Comparison of ENCODE assay signal across 8 mouse cellular contexts in genomic region chr1:66175041-66175665, GRCm38 (mm10). TPM values are rescaled to one million over a fixed set of nuclear protein-coding genes. Genes with fewer than 3 reads are reported as not detected.
DNase-seq lines count a peak whose midpoint lies in the region; ATAC-seq lines count a peak whose summit lies in the region.

Map2 (plus strand) TSS chr1:66175273.

- H3K9me3 ChIP-seq in erythroblast, embryonic 14.5 days (ENCODE audit: control insufficient read depth, low read length) = no peaks in the 10 kb centered on the region
- H3K9me3 ChIP-seq in intestine, embryonic 15.5 days = no peaks in the 10 kb centered on the region

- H3K36me3 ChIP-seq in erythroblast, embryonic 14.5 days (ENCODE audit: control insufficient read depth) = no peaks in the 10 kb centered on the region
- H3K36me3 ChIP-seq in intestine, embryonic 15.5 days = no peaks in the 10 kb centered on the region

- H3K9ac ChIP-seq in intestine, embryonic 15.5 days = peak within 1 kb of the TSS; percentile 52

- DNase-seq in embryo, embryonic 11 days = peak; percentile 92
- peak; percentile 59 to 75 for DNase-seq in gastrocnemius, postnatal 4 days (ENCODE audit: low spot score in 2 of 2)
- DNase-seq in left cerebral cortex, postnatal 14 days (ENCODE audit: low spot score in 2 of 2) = peak; percentile 79 to 84
- peak; percentile 91 for DNase-seq in right cerebral cortex, postnatal 25 days

- no peak for ATAC-seq in erythroblast, adult 5-6 weeks (replicated peaks; ENCODE audit: low FRiP score, poor library complexity, severe bottlenecking)
- ATAC-seq in intestine, embryonic 15.5 days = peak; percentile 100
- peak; percentile 93 for ATAC-seq in megakaryocyte progenitor cell, adult 5-6 weeks (replicated peaks; ENCODE audit: poor library complexity)

- 0% methylated on average over 60 of the region's 61 CpGs for WGBS in intestine, embryonic 15.5 days

- peak within 1 kb of the TSS; percentile 85 for H3K4me2 ChIP-seq in intestine, embryonic 15.5 days (replicated peaks)

- H3K27ac ChIP-seq in intestine, embryonic 15.5 days = no peak within 1 kb of the TSS

- peak within 1 kb of the TSS; percentile 47 for H3K4me3 ChIP-seq in erythroblast, embryonic 14.5 days (replicated peaks)
- H3K4me3 ChIP-seq in intestine, embryonic 15.5 days (replicated peaks) = peak within 1 kb of the TSS; percentile 46

- intact Hi-C loops in left cerebral cortex, postnatal 14 days (cut with DNase I) = loop anchor here (5.0 to 10.0 kb wide), 3 partner anchors 107 to 210 kb away; no protein-coding TSS in a partner anchor

- no peaks in the 10 kb centered on the region for H3K4me1 ChIP-seq in erythroblast, embryonic 14.5 days (ENCODE audit: control insufficient read depth)
- H3K4me1 ChIP-seq in intestine, embryonic 15.5 days (replicated peaks) = 0 out of 2 replicates have a peak, but pooled peaks cover 3% of the 10 kb centered on the region

- peaks cover 12% of the 10 kb centered on the region for H3K27me3 ChIP-seq in erythroblast, embryonic 14.5 days (ENCODE audit: control insufficient read depth)
- H3K27me3 ChIP-seq in intestine, embryonic 15.5 days (replicated peaks) = no peaks in the 10 kb centered on the region

RNA-seq across cellular contexts. Expression of gene Map2, which starts in this region (rescaled TPM):
- 0.01 TPM in 1 of 2 replicates, not detected in the other for polyA plus RNA-seq in erythroblast, embryonic 14.5 days (2012)
- total RNA-seq in erythroblast, adult 5-6 weeks (2015; ENCODE audit: low replicate concordance) = not detected in 2 replicates
- total RNA-seq in erythroblast, adult 5-6 weeks (2017; ENCODE audit: low replicate concordance) = 0.84 TPM in 1 of 2 replicates, not detected in the other
- 10 to 100 TPM; 14.5 to 16.8 TPM for total RNA-seq in gastrocnemius, postnatal 4 days (2021)
- 10.7 and 14.1 TPM in 2 replicates for polyA plus RNA-seq in intestine, embryonic 15.5 days (2015; fragmentation: Nextera tagmentation; extraction: Ambion mirVana)
- 100 to 1,000 TPM; 919 to 976 TPM for total RNA-seq in left cerebral cortex, postnatal 14 days (2021)
- total RNA-seq in megakaryocyte progenitor cell, adult 5-6 weeks (2015) = 0.12 TPM in 1 of 2 replicates, not detected in the other
- total RNA-seq in megakaryocyte progenitor cell, adult 5-6 weeks (2017) = not detected in 2 replicates

Comparison
In these comparisons a context has a peak if more than half of its experiments do, and no peak if none do; other contexts are left out.
1. RNA of gene Map2 (total RNA-seq): 919 to 976 TPM in left cerebral cortex, postnatal 14 days; 14.5 to 16.8 TPM in gastrocnemius, postnatal 4 days, 0.84 TPM in erythroblast, adult 5-6 weeks and 0.12 TPM in megakaryocyte progenitor cell, adult 5-6 weeks; every median in the first group is over 10 times any median in the second.
2. RNA of gene Map2 (polyA plus RNA-seq): 10.7 to 14.1 TPM in intestine, embryonic 15.5 days; 0.01 TPM in erythroblast, embryonic 14.5 days; every median in the first group is over 10 times any median in the second.
3. Peak in ATAC-seq in megakaryocyte progenitor cell, adult 5-6 weeks; RNA of the gene not detected or under 1 TPM.
4. Peak in every context shown above with its lines, with median percentiles within 50 percentile points of each other: DNase-seq.